Mouse (Mus musculus) megakaryocyte, embryonic 14.5 days (primary cell): ENCODE measurements around the gene Qk.

ENCODE experiments used
- FLI1 ChIP-seq: IDR thresholded peaks from 2 replicates; pipeline ENCODE4 v1.6.1; 2012; ENCODE audit warnings: low read length, inconsistent platforms, mixed read lengths
- GATA1 ChIP-seq: IDR thresholded peaks from 3 replicates; pipeline ENCODE4 v1.6.1; 2012; ENCODE audit warnings: mixed read lengths, low read length, inconsistent platforms, borderline replicate concordance

- TF ChIP-seq GATA1 = no peak
- no peak for TF ChIP-seq FLI1
Observed at GRCm38 (mm10) chr17:10332127-10332526, 12.5 kb upstream of the Qk start.
